Mouse (Mus musculus): Measurements from ENCODE around the gene Prr15. TPM values are rescaled to one million over a fixed set of nuclear protein-coding genes. Genes with fewer than 3 reads are reported as not detected.
A peak's percentile ranks its signal among the peaks of the same experiment; 100 is the strongest.

The Prr15 gene
- total and polyA plus RNA-seq, 2 experiments, result 0.09 to 0.18 TPM

DNA sequence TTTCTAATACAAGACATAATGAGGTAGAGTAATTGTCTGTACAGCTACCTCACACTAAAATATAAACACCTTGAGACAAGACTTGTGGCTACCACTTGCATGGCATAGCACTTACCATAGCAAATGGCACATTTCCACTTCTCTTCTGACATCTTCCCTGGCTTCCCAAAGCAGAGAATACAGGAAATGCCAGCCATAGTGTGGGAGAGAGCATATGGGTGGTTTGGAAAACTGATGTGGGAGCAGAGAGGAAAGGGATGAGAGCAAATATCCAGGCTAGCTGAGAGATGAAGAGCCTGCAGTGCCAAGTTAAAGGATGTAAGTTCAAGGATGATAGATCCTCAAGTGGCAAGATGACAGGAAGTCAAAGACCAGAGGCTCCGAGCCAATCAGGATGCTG, 19.9 kb upstream of the Prr15 start:
- TF ChIP-seq POLR2A (IDR thresholded peaks at IDR 0.05; ENCODE audit: extremely low read depth, insufficient read depth, low read length) (no peak), CTCF (IDR thresholded peaks at IDR 0.05; ENCODE audit: low read depth, low read length) (no peak)
- Histone ChIP-seq H3K9ac (ENCODE audit: low read depth, low read length) (no peak overlapping the region), H3K27me3 (ENCODE audit: control insufficient read depth, insufficient read depth, low read length) (no peaks in the 10 kb centered on the region), H3K4me3 (ENCODE audit: insufficient read depth, low read depth, low read length) (no peak overlapping the region), H3K36me3 (ENCODE audit: control insufficient read depth, insufficient read depth, low read length) (no peaks in the 10 kb centered on the region), H3K79me2 (ENCODE audit: control insufficient read depth, insufficient read depth, low read length) (no peaks in the 10 kb centered on the region), H3K4me1 (ENCODE audit: control insufficient read depth, insufficient read depth, low read length) (no peaks in the 10 kb centered on the region), H3K27ac (replicated peaks; ENCODE audit: insufficient read depth, low read depth, low read length) (no peak overlapping the region)
- DNase-seq (ENCODE audit: extremely low read depth, low read depth, low spot score), result no peak
- 91% methylated on average over 1 of the region's 1 CpGs for WGBS

DNA sequence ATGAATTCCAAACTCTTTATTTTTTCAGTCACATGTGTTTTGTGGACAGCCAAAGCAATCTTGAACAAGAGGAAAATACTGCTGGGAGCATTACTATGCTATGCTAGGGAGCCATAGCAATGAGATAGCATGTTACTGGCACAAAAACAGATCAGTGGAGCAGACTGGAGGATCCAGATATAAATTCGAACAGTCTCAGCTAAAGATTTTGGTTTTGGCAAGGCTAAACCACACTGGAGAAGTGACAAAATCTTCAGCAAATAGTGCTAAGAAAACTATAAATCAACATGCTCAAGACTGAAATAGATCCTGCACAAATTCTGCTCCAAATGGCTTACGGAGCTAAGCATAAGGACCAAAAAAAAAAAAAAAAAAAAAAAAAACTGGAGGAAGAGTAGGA, 12.6 kb upstream of the Prr15 start:
- no peak for DNase-seq (ENCODE audit: extremely low read depth, low read depth, low spot score)
- 82% methylated on average over 2 of the region's 2 CpGs for WGBS
- H3K4me1 ChIP-seq (ENCODE audit: control insufficient read depth, insufficient read depth, low read length), result no peaks in the 10 kb centered on the region; the same call in 1 of the 2 replicates

DNA sequence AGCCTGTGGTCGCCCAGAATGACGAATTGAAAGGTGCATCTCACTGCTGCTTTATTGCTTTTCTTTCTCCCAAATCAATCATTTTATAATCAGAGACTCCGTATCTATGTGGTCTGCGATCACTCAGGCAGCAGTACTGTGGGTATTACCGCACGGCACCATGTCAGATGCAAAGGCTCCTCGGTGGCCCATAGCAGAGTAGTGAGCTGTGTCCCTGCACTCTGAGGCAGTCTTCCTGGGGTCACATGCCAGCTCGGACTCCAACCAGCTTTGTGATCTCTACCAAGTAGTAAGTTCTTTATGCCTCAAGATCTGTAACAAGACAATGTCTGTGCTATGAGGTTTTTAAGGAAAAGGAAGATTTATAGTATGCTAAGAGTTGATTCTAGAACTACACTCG, 7.0 kb upstream of the Prr15 start:
- no peak overlapping the region for H3K27ac ChIP-seq (replicated peaks; ENCODE audit: insufficient read depth, low read depth, low read length)
- no peaks in the 10 kb centered on the region for H3K79me2 ChIP-seq (ENCODE audit: control insufficient read depth, insufficient read depth, low read length)
- DNase-seq (ENCODE audit: extremely low read depth, low read depth, low spot score), result no peak
- WGBS, result 93% methylated on average over 9 of the region's 9 CpGs
- H3K27me3 ChIP-seq (ENCODE audit: control insufficient read depth, insufficient read depth, low read length), result no peaks in the 10 kb centered on the region
- H3K36me3 ChIP-seq (ENCODE audit: control insufficient read depth, insufficient read depth, low read length), result no peaks in the 10 kb centered on the region
- H3K4me3 ChIP-seq (ENCODE audit: insufficient read depth, low read depth, low read length), result no peak overlapping the region
- no peak overlapping the region for H3K9ac ChIP-seq (ENCODE audit: low read depth, low read length)
- TF ChIP-seq CTCF (IDR thresholded peaks at IDR 0.05; ENCODE audit: low read depth, low read length) (no peak), POLR2A (IDR thresholded peaks at IDR 0.05; ENCODE audit: extremely low read depth, insufficient read depth, low read length) (no peak)
- H3K4me1 ChIP-seq (ENCODE audit: control insufficient read depth, insufficient read depth, low read length), result no peaks in the 10 kb centered on the region; the same call in 1 of the 2 replicates

More for the DNA sequence above, 12.6 kb upstream of the Prr15 start:
- no peak overlapping the region for H3K4me3 ChIP-seq (ENCODE audit: insufficient read depth, low read depth, low read length)
- H3K36me3 ChIP-seq (ENCODE audit: control insufficient read depth, insufficient read depth, low read length), result no peaks in the 10 kb centered on the region
- no peaks in the 10 kb centered on the region for H3K79me2 ChIP-seq (ENCODE audit: control insufficient read depth, insufficient read depth, low read length)
- TF ChIP-seq CTCF (IDR thresholded peaks at IDR 0.05; ENCODE audit: low read depth, low read length), result no peak
- no peak for TF ChIP-seq POLR2A (IDR thresholded peaks at IDR 0.05; ENCODE audit: extremely low read depth, insufficient read depth, low read length)
- no peaks in the 10 kb centered on the region for H3K27me3 ChIP-seq (ENCODE audit: control insufficient read depth, insufficient read depth, low read length)
- H3K27ac ChIP-seq (replicated peaks; ENCODE audit: insufficient read depth, low read depth, low read length), result no peak overlapping the region
- no peak overlapping the region for H3K9ac ChIP-seq (ENCODE audit: low read depth, low read length)

DNA sequence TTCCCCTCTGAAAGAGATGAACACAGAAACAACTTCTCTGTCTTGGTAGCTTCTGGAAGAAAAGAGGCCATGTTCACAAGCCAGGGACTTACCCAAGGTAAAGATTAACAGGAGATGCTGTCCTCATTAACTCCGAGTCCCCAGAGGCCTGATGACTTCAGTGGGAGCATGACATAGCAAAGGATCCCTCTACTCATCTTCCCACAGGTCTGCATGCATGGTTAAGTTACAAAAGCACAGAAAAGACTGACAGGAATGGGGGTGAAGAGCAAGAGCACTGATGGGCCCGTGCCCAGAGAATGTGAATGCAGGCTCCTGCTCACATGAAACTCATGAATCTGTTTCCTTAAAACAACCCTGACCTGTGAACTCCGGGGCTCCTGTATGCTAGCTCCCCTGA, 6.4 kb upstream of the Prr15 start:
- no peaks in the 10 kb centered on the region for H3K27me3 ChIP-seq (ENCODE audit: control insufficient read depth, insufficient read depth, low read length)
- WGBS, result 90% methylated on average over 3 of the region's 3 CpGs
- no peak for TF ChIP-seq CTCF (IDR thresholded peaks at IDR 0.05; ENCODE audit: low read depth, low read length)
- TF ChIP-seq POLR2A (IDR thresholded peaks at IDR 0.05; ENCODE audit: extremely low read depth, insufficient read depth, low read length), result no peak

DNA sequence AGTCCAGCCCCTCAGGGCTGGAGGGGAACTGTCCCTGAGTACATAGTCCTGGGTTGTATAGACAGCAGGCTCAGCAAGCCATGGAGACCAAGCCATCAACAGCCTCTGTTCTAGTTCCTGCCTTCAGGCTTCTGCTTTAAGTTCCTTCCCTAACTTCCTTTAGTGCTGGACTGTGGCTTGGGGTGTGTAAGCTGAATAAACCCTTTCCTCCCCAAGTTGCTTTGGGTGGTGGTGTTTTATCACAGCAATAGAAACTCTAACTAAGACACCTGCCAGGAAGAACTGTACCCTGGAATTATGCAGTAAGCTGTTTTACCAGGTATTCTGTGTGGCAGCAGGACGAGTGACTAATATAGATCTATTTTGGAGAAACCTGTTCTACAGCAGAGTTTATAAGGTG, 5.4 kb upstream of the Prr15 start:
- no peaks in the 10 kb centered on the region for H3K79me2 ChIP-seq (ENCODE audit: control insufficient read depth, insufficient read depth, low read length)
- no peaks in the 10 kb centered on the region for H3K36me3 ChIP-seq (ENCODE audit: control insufficient read depth, insufficient read depth, low read length)
- H3K4me1 ChIP-seq (ENCODE audit: control insufficient read depth, insufficient read depth, low read length), result no peaks in the 10 kb centered on the region; the same call in 1 of the 2 replicates
- TF ChIP-seq POLR2A (IDR thresholded peaks at IDR 0.05; ENCODE audit: extremely low read depth, insufficient read depth, low read length), result no peak
- TF ChIP-seq CTCF (IDR thresholded peaks at IDR 0.05; ENCODE audit: low read depth, low read length), result no peak
- no peak overlapping the region for H3K9ac ChIP-seq (ENCODE audit: low read depth, low read length)
- H3K27ac ChIP-seq (replicated peaks; ENCODE audit: insufficient read depth, low read depth, low read length), result no peak overlapping the region
- 80% methylated on average over 1 of the region's 1 CpGs for WGBS
- DNase-seq (ENCODE audit: extremely low read depth, low read depth, low spot score), result no peak
- H3K27me3 ChIP-seq (ENCODE audit: control insufficient read depth, insufficient read depth, low read length), result no peaks in the 10 kb centered on the region
- no peak overlapping the region for H3K4me3 ChIP-seq (ENCODE audit: insufficient read depth, low read depth, low read length)

More for the DNA sequence above, 6.4 kb upstream of the Prr15 start:
- H3K4me1 ChIP-seq (ENCODE audit: control insufficient read depth, insufficient read depth, low read length), result no peaks in the 10 kb centered on the region; the same call in 1 of the 2 replicates
- H3K79me2 ChIP-seq (ENCODE audit: control insufficient read depth, insufficient read depth, low read length), result no peaks in the 10 kb centered on the region
- DNase-seq (ENCODE audit: extremely low read depth, low read depth, low spot score), result no peak
- no peaks in the 10 kb centered on the region for H3K36me3 ChIP-seq (ENCODE audit: control insufficient read depth, insufficient read depth, low read length)
- no peak overlapping the region for H3K9ac ChIP-seq (ENCODE audit: low read depth, low read length)
- H3K4me3 ChIP-seq (ENCODE audit: insufficient read depth, low read depth, low read length), result no peak overlapping the region
- H3K27ac ChIP-seq (replicated peaks; ENCODE audit: insufficient read depth, low read depth, low read length), result no peak overlapping the region

DNA sequence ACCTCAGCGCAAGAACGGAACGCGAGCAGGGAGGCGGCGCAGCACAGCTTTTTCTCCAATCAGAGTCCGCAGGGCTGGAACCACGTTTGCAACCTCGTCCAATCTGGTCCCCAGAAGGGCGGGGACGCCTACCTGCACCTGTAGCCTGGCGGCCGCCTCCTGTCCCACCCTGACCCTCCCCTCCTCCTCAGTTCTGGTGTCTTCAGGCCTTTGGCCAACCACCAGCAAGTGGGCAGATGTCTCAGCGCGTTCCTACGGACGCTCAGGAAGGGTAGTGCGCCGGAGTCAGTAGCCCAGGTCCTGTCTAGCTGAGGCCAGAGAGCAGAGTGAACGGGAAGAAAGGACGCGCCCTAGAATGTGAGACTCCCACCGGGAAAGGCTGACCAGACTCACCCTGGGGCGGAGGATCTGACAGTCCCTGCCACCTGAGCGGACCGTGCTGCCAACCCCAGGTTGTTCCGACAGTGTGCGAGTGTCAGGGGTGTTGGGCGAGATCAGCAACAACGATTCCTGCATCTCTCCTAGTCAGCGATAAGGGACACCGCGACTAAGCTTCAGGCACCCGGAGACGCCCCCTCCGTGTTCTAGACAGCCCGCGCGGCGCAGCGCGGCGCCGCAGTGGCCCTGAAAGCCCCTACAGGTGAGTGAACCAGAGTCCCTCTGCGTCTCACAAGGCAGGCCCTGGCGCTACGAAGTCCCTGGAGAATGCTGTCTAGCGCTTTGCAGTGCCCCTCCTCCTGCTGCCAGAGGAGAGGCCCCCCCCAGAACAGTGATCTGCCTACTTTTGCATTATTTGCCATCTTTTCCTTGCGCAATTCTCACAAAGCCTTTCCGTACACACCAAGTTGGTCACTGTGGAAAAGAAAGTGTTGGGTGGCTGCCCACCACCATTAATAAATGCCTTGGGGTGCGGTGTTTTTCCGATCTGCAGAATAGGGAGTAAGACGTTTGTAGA, 1.3 kb downstream of the Prr15 start:
- no peaks in the 10 kb centered on the region for H3K36me3 ChIP-seq (ENCODE audit: control insufficient read depth, insufficient read depth, low read length)
- DNase-seq (ENCODE audit: extremely low read depth, low read depth, low spot score), result peak; percentile 52

More for the DNA sequence above, 1.3 kb downstream of the Prr15 start:
- Histone ChIP-seq H3K9ac (ENCODE audit: low read depth, low read length) (peak overlapping the region; percentile 27; the same call in 1 of the 2 replicates), H3K27ac (replicated peaks; ENCODE audit: insufficient read depth, low read depth, low read length) (no peak overlapping the region), H3K4me3 (ENCODE audit: insufficient read depth, low read depth, low read length) (peak overlapping the region; percentile 72), H3K27me3 (ENCODE audit: control insufficient read depth, insufficient read depth, low read length) (no peaks in the 10 kb centered on the region), H3K4me1 (ENCODE audit: control insufficient read depth, insufficient read depth, low read length) (peaks cover 15% of the 10 kb centered on the region), H3K79me2 (ENCODE audit: control insufficient read depth, insufficient read depth, low read length) (no peaks in the 10 kb centered on the region)
- no peak for TF ChIP-seq POLR2A (IDR thresholded peaks at IDR 0.05; ENCODE audit: extremely low read depth, insufficient read depth, low read length)
- 1% methylated on average over 53 of the region's 53 CpGs for WGBS
